Mouse (Mus musculus) R1 (cell line): ENCODE data around the gene Top2a.

Source experiments
- DNase-seq: peaks from one replicate; pipeline ENCODE4 v3.0.0-alpha.2; 2018; ENCODE audit warnings: low read depth, low spot score

Gene Top2a

DNA sequence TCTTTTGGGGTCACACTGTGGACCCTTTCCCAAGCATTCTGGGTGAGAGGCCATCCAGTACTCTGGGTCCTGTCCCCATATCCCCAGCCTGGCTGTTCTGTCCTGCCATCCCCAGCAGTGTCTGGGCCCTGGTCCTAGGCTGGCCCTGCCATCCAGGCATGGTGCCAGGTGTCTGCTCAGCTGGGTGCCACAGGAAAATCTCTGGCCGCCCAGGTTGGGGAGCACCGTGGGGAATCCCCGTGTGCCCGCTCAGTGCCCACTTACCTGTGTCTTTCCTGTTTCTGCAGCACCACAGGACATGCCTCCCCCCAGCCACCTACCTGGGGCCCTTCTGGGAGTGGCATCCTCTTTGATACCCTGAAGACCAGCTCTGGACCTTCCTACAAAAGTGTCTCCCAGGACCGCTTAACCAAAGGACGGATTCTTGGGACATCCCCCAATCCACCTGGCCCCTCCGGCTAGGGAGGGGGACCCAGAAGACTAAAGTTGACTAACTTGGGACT, 74.0 kb downstream of the Top2a start:
- DNase-seq = no peak

DNA sequence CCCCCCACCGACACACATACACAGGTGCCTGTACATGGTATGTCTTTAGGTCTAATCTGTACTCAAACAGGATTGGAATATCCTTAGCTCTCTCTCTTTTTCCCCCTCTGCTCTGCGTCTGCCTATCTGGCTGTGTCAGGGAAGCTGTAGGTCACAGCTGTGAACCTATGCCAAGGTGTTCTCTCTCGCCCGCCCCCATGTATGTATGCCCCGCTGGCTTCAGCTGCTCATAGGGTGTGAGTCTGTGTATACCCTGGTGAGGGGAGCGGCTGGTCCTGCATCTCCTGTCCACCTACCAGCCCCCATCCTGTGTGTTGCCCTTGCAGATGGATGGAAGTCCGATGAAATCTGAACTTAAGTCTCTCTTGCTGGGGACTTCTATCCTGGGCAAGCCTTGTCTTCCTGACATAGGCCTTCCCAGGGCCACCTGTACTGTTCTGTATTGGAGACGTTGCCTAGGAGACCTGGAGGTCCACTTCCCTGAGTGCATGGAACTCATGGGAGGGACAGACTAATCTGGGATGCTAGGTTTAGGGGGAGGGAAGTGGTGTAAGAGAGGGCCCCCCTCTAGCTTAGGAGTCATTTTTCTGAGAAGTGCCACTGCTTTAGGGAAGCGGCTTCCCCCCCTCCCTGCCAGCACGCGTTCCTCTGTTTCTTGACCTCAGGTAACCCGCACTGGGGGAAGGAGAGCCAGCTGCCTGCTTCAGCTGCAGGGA, 74.6 kb downstream of the Top2a start:
- DNase-seq = no peak

DNA sequence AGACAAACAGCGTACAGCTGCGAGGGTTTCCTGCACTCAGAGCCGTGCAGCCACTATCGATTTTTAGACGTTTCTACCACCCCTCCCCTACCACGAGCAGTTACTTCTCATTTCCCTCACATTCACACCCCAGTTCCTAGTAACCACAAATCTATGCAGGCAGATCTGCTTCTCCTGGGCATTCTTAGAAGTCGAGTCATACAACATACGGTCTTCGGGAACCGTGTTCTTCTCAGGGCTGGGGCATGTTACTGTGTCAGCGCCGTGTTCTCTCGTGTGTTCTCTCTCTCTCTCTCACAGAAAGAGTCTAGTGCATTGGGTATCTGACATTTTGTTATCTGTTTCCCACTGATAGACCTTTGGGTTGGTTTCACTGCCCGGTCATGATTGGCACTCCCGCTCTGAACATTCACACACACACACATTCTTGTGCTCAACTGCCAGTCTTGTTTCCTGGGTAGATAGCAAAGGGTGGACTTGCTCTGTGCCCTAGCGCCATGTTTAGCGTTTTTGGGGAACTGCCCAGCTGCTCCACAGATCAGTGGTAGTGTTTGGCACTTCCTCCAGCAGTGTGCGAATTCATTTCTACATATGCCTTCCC, 75.9 kb downstream of the Top2a start:
- no peak for DNase-seq

DNA sequence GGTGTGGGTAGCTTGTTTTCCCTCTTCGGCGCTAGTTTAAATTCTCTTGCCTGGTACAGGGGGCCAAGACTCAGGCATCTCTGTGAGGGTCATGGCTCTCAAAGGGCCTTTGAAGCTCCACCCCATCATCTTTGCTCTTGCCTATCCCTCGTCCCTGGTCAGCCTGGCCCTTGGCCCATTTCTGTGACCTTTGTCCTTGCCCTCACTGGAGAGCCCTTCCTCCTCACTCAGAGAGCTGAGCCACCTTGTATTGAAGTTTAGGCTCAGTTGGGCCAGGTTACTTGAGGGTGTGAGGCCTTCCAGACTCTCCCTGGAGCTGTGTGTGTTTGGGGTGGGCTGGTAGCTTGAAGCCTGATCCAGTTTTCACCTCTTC, 78.4 kb downstream of the Top2a start:
- DNase-seq = no peak

- DNase-seq = no peak
Measured at GRCm38 (mm10) chr11:98944897-98945604, 78.9 kb downstream of the Top2a start.

DNA sequence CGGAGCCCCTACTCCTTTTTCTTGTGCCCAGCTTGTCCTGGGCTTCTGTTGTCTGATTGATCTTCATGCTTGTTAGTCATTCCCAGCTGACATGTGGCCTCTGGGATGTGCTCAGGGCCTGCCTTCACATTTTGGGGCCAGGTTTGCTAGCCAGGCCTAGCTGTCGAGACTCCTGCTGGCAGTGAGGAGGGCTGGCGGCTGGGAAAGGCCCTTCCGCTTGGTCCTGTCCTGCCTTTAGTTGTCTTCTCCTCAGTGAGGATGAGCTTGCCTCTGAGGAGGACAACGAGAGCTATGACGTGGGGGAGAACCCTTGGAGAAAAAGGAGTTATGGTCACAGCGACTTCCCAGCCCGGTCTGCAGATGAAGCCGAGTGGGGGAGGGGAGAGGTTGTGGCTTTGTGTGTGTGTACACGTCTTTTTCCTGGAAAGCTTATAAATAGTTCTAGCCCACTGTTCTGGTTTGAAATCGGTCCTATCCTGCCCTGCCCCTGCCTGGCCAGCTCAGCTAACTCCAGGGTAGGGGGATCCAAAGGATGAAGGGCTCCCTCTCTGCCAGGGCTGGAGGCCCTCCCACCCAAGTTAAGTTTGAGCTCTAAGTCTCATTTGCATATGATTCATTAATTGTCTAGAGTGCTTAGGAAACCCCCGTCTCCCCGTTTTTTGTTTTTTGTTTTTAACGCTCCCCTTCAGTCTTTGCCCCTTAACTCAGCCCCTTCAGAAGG, 80.1 kb downstream of the Top2a start:
- no peak for DNase-seq
